Mouse (Mus musculus): ENCODE measurements around the gene Tgm6.

Tgm6 gene

DNA sequence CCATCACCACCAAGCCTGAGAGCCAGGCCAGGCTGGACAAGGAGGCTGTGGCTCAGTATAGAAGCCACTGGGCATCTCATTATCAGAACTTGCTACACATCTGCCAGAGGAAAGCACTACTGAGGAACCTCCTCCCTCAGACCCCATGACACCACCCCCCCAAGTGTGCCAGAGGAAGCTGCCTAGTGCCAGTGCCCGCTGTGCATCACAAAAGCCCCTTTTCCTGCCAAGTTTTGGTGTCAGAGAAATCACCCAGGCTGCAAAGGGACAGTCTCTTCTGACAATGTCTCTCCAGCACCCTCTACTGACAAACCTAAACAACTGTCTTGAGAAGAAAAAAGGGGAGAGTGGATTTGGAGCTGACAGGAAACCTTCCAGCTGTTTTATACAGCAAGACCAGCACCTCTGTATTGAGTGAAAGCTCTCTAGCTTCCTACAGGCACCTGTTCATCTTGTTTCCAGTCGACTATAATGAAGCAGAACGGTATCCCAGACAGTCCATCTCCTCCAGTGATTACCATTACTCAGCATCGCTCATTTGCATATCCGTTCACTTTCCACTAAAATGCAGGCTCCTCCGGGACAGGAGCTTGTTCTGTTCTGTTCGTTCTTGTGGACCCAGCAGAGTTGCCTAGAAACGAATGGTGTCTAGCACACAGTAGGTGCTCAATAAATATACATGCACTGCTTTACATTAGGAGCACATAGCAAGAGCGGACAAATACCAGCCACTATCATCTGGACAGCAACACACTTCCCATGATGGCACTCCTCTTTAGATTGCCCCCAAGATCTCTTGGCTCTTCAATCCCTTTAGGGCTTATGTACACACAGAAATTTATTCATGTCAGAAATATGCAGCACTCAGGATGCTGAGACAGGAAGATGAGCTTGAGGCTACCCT is 54.3 kb downstream of the Tgm6 start:
- POLR2A ChIA-PET = interaction anchor here (0.7 to 11.3 kb wide), 30 partner anchors 8 to 1617 kb away, joined by 3 to 182 read pairs (median 3); partner anchors contain the start of gene Snrpb (in 4 of the 4)

DNA sequence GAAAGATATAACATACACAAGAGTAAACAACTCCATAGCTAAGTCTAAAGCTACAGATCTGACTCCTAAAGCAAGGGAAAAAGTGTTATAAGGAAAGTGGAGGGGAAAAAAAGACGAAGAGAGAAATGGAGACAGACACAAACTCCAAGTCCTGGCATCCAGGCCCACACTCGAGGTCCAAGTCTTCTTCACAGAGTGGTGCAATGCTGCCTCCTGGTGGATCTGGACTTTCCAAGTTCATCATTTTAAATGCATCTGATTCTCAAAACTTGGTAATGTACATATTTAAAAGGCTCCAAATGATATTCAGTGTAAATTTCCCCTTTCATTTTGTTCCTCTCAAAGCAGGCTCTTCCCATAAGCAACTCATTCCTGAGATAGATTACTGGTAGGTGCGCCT is 55.6 kb downstream of the Tgm6 start:
- ChIA-PET POLR2A (interaction anchor here (0.7 to 11.3 kb wide), 8 partner anchors 8 to 108 kb away, joined by 3 to 182 read pairs (median 6); partner anchors contain the start of gene Snrpb (in 3 of the 4)), CTCF (interaction anchor here (0.6 to 2.6 kb wide), 4 partner anchors 64 to 269 kb away, joined by 3 to 15 read pairs (median 9); no protein-coding TSS in a partner anchor)

More for the DNA sequence above, 54.3 kb downstream of the Tgm6 start:
- CTCF ChIA-PET = interaction anchor here (0.6 to 2.6 kb wide), 19 partner anchors 9 to 1577 kb away, joined by 3 to 15 read pairs (median 3); no protein-coding TSS in a partner anchor

DNA sequence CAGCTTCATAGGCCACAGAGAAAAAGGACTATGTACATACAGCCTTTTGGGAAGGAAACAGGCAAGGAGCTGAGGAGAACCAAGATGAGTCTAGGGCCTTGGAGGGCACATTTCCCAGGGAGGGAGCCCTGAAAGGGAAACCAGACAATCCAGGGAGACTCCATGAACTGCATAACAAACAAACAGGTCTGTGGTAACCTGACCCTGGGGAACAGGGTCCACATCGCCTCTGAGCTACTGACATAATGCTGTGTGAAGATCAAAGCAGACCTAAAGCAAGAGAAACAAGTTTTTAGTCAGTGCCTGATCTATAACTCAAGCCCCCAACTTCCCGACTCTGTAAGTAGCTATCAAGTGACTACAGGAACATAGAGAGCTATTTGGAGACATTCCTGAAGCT is 59.5 kb downstream of the Tgm6 start:
- ChIA-PET CTCF (no interaction called here), POLR2A (interaction anchor here in 3 of 4 experiments (0.6 to 11.5 kb wide), 16 partner anchors 4 to 990 kb away, joined by 3 to 182 read pairs (median 4); partner anchors contain the start of genes Snrpb (in 2 of the 3) and Nop56 (in 1 of the 3))

DNA sequence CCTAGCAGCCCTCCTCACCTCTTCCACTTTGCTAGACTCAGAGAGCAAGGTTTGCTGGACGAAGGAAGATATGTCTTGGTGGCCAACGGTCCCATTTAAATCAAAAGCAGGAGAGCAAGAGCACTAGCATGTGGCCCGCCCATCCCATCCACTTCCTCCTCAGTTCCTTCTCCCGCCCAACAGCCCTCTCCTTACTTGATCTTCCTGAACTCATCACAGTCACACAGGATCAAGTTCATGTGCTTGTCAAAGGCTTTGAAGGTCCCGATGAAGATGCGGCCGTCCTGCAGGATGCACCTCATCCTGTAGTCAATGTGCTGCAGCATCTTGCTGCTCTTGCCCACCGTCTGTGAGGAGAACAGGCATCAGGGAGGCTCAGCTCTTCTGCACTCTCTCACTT is 64.6 kb downstream of the Tgm6 start:
- ChIA-PET POLR2A (interaction anchor here in 3 of 4 experiments (0.6 to 11.5 kb wide), 12 partner anchors 10 to 377 kb away, joined by 3 to 182 read pairs (median 4); partner anchors contain the start of genes Nop56 (in 2 of the 3) and Stk35 (in 1 of the 3)), CTCF (interaction anchor here in 1 of 4 experiments (1.6 kb wide), 1 partner anchor 10 kb away, joined by 3 read pairs; no protein-coding TSS in a partner anchor)

DNA sequence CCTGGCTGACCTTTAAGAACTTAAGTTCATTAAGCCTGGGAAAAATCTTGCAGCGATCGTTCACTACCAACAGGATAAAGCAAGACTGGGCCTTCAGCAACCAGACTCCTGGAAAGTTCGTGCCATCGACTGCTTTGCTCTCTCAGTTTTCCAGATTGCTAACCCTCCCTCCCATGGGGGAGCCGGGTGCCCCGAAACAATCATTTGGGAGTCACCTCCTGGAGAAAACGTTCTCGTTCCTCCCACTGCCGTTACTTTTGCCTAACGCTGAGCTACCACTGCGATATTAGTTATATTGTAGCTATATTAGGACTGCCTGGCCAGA is 66.1 kb downstream of the Tgm6 start:
- POLR2A ChIA-PET = interaction anchor here (0.6 to 11.5 kb wide), 43 partner anchors 9 to 1210 kb away, joined by 3 to 182 read pairs (median 5); partner anchors contain the start of genes Ebf4 (in 2 of the 4), Nop56 (in 2 of the 4), Idh3b (in 1 of the 4) and Mrps26 (in 1 of the 4)
- CTCF ChIA-PET = no interaction called here

DNA sequence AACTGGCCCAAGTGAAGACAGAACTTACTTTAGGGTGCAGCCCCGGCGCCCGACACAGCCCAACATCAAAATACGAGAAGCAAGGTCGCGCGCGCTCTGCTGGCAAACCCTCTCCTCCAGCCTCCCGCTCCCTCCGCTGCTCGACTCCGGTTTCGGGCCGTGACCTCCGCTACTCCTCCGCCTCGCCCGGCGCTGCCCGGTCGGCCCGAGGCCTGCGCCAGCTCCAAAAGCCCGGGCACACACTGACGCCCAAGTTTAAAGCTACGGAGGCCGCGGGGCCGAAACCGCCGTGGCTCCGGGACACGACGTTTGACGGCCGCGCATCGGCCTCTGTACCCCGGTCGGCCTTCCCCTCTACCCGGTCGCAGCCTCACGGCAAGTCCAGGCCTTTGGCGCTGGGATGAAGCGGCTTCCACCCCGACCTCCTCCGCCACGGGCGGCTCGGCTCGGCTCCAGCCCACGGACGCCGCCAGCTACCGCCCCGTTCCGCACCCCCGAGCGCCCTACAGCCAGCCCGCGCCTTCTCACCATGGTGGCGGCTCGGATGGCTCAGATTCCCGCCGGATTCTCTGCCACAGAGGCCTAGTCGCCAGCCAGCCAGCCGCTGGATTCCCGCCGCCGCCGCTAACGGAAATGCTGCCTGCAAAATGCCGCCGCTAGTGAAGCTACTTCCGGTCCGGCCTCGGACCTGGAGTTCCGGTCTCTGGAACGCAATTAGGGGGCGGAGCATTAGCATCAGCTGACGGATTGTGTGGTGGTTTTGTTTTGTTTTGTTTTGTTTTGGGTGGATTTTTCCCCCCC is 66.7 kb downstream of the Tgm6 start, which contains the start of gene Snrpb:
Snrpb (minus strand) TSS at position 698 of the 801 bp plus-strand sequence.
- ChIA-PET POLR2A (interaction anchor here (0.6 to 11.5 kb wide), 92 partner anchors 8 to 1211 kb away, joined by 3 to 182 read pairs (median 4); partner anchors contain the start of genes Nop56 (in 3 of the 4), Ebf4 (in 2 of the 4), Idh3b (in 2 of the 4) and Slc4a11 (in 2 of the 4)), CTCF (no interaction called here)

DNA sequence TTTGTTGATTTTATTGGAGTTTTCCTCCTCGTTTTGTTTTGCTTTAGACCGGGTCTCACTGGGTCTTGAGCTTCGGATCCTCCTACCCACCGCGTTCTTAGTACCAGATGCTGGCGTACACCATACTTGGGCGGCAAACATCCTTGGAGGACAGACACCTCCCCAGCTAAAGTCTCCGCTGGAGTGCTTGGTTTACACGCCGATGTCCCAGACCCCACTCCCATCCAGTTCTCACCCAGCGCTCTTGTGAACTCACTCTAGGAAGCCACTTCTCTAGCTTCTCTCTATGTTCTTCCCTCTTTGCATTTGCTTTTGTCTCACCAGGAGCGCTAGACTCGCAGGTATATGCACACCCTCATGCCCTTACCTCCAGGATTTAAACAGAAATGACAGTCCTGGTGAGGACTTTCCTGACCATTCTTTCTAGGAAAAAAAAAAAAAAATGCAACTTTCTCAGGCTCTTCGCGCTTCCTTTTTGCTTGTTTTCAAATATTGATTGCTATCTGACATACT is 67.3 kb downstream of the Tgm6 start:
- CTCF ChIA-PET = no interaction called here
- POLR2A ChIA-PET = interaction anchor here (0.6 to 11.5 kb wide), 83 partner anchors 8 to 1195 kb away, joined by 3 to 182 read pairs (median 4); partner anchors contain the start of genes Nop56 (in 3 of the 4), Ebf4 (in 2 of the 4), Idh3b (in 2 of the 4) and Slc4a11 (in 2 of the 4)

DNA sequence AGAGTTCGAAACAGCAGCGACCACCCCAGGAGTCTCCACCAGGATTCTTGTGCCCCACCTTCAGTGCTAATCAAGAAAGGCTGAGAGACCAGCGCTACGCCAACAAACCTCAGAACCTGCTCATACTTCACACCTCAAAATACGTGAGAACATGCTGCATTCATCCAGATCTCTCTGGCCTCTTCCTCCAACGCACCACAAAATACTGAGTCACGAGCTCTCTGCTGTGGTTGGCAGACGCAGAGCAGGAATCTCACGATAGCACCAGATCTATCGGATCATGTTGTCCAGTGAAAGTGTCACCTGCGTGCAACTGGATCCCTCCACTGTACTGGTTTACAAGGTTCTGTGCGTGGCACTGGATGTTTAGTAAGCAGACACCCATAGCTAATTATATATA is 76.2 kb downstream of the Tgm6 start:
- CTCF ChIA-PET = no interaction called here
- POLR2A ChIA-PET = interaction anchor here (0.5 to 3.5 kb wide), 8 partner anchors 9 to 173 kb away, joined by 3 to 33 read pairs (median 4); partner anchors contain the start of gene Snrpb (in 3 of the 4)

DNA sequence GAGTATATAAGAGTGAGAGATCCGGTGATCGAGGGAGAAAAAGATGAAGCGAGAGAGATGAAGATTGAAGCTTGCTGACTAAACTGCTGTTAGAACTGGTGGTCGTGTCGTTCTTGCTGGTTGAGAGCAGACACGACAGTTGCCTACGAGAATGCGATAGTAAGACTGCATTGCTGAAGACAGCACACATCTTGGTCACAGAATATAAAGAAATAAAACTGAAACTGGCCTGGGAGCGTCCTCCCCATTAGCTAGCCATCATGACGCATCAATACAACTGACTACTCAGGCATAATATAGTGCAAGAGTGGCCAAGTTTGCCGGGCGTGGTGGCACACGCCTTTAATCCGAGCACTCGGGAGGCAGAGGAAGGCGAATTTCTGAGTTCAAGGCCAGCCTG is 82.7 kb downstream of the Tgm6 start, which contains the start of gene Tmc2:
Tmc2 (plus strand) TSS at position 301 of the 400 bp plus-strand sequence.
- ChIA-PET CTCF (interaction anchor here in 1 of 4 experiments (1.2 kb wide), 1 partner anchor 26 kb away, joined by 3 read pairs; no protein-coding TSS in a partner anchor), POLR2A (interaction anchor here in 2 of 4 experiments (1.1 to 1.7 kb wide), 3 partner anchors 15 to 20 kb away, joined by 3 to 5 read pairs (median 4); partner anchors contain the start of gene Snrpb (in 2 of the 2))

DNA sequence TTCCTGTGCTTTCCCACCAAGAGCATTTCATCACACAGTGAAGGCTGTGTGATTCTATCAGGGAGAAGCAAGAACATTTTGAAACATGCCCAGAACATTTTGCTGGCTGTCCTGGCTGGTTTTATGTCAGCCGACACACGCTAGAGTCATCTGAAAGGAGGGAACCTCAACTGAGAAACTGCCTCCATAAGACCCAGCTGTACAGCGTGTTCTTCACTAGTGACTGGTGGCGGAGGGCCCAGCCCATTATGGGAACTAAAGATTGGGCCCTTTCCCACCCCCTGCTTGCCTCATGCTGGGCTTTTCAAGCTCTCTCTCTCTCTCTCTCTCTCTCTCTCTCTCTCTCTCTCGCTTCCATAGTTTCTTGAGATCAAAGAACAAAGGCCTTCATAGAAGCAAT is 88.7 kb downstream of the Tgm6 start:
- CTCF ChIA-PET = interaction anchor here in 1 of 4 experiments (0.7 kb wide), 1 partner anchor 622 kb away, joined by 6 read pairs; no protein-coding TSS in a partner anchor
- POLR2A ChIA-PET = interaction anchor here in 1 of 4 experiments (0.6 to 1.7 kb wide), 3 partner anchors 73 to 183 kb away, joined by 3 to 4 read pairs (median 3); partner anchors contain the start of gene Nop56

All from embryonic stem cell, embryonic (primary cell).